Mouse (Mus musculus) midbrain, embryonic 11.5 days (tissue): ENCODE measurements around the gene Pdik1l. TPM values are rescaled to one million over a fixed set of nuclear protein-coding genes. Genes with fewer than 3 reads are reported as not detected.

Experiments
- ATAC-seq: fragments of 200-750 bp; cut with Nextera tagmentation; 2 replicates; pipeline ENCODE4 v1.8.0; 2017; ENCODE audit warnings: moderate TSS enrichment, moderate library complexity; ENCODE audit not compliant: low FRiP score
- DNase-seq: peaks from one replicate; pipeline ENCODE4 v3.0.0; 2015; ENCODE audit warnings: low spot score; ENCODE audit errors: missing footprints
- H3K27ac ChIP-seq: fragments of 300-500 bp; sonication (generic); 2 replicates; pipeline ENCODE4 v1.5.1; 2014; ENCODE audit warnings: low read depth, low read length
- H3K27me3 ChIP-seq: fragments of 300-500 bp; sonication (generic); 2 replicates; pipeline ENCODE4 v1.6.1; 2014; ENCODE audit warnings: mild to moderate bottlenecking, low read length, moderate library complexity, mixed read lengths; ENCODE audit not compliant: control insufficient read depth, insufficient read depth
- H3K36me3 ChIP-seq: fragments of 300-500 bp; sonication (generic); 2 replicates; pipeline ENCODE4 v1.6.1; 2014; ENCODE audit warnings: mild to moderate bottlenecking, low read length, moderate library complexity, mixed read lengths; ENCODE audit not compliant: control insufficient read depth, insufficient read depth
- H3K4me1 ChIP-seq: fragments of 300-500 bp; sonication (generic); 2 replicates; pipeline ENCODE4 v1.6.1; 2014; ENCODE audit warnings: low read length; ENCODE audit not compliant: control insufficient read depth, insufficient read depth
- H3K4me2 ChIP-seq: fragments of 300-500 bp; sonication (generic); 2 replicates; pipeline ENCODE4 v1.6.1; 2014; ENCODE audit warnings: mild to moderate bottlenecking, moderate library complexity
- H3K4me3 ChIP-seq: fragments of 300-500 bp; sonication (generic); 2 replicates; pipeline ENCODE4 v1.5.1; 2014; ENCODE audit warnings: low read depth, low read length
- H3K9ac ChIP-seq: fragments of 300-500 bp; sonication (generic); 2 replicates; pipeline ENCODE4 v1.6.1; 2014; ENCODE audit warnings: low read length
- H3K9me3 ChIP-seq: fragments of 300-500 bp; sonication (generic); 2 replicates; pipeline ENCODE4 v1.6.1; 2016; ENCODE audit warnings: low read length; ENCODE audit not compliant: control insufficient read depth
- WGBS: fragments of 180-500 bp; shearing (Covaris S2); extraction: QIAGEN DNeasy Blood & Tissue Kit; methylation state at CpG from one replicate; pipeline ENCODE4 v1.1.7; 2014; 5-methylcytosine and 5-hydroxymethylcytosine counted together
- polyA plus RNA-seq: library from polyadenylated mRNA; unstranded; fragments of >200 nt; fragmentation: Nextera tagmentation; extraction: Ambion mirVana; gene quantifications from 2 replicates; pipeline ENCODE4 v1.2.1, GENCODE M21; 2014

Gene Pdik1l
- polyA plus RNA-seq, 1 experiment from 2014 or later: 24.5 TPM

- DNase-seq: no peak
- 72% methylated on average over 9 of the region's 9 CpGs for WGBS
- ATAC-seq: no peak
- Histone ChIP-seq H3K9ac (no peak overlapping the region), H3K4me3 (no peak overlapping the region), H3K27me3 (no peaks in the 10 kb centered on the region), H3K27ac (no peak overlapping the region), H3K4me1 (no peaks in the 10 kb centered on the region), H3K9me3 (no peaks in the 10 kb centered on the region), H3K4me2 (no peak overlapping the region), H3K36me3 (no peaks in the 10 kb centered on the region)
Measured at GRCm38 (mm10) chr4:134293692-134294163, 6.0 kb upstream of the Pdik1l start.

- no peaks in the 10 kb centered on the region for H3K36me3 ChIP-seq
- no peaks in the 10 kb centered on the region for H3K9me3 ChIP-seq
- H3K4me3 ChIP-seq: no peak overlapping the region
- no peaks in the 10 kb centered on the region for H3K27me3 ChIP-seq
- H3K4me2 ChIP-seq: no peak overlapping the region
- H3K4me1 ChIP-seq: peaks cover 5% of the 10 kb centered on the region
- H3K27ac ChIP-seq: no peak overlapping the region
- WGBS: 75% methylated on average over 18 of the region's 18 CpGs
- ATAC-seq (no peak), DNase-seq (no peak)
- no peak overlapping the region for H3K9ac ChIP-seq
Measured at GRCm38 (mm10) chr4:134293061-134293691, 5.5 kb upstream of the Pdik1l start.

- Histone ChIP-seq H3K9ac (no peak overlapping the region), H3K27ac (no peak overlapping the region), H3K36me3 (no peaks in the 10 kb centered on the region), H3K9me3 (no peaks in the 10 kb centered on the region), H3K4me3 (no peak overlapping the region), H3K4me2 (no peak overlapping the region), H3K27me3 (no peaks in the 10 kb centered on the region), H3K4me1 (peaks cover 7% of the 10 kb centered on the region)
- ATAC-seq (no peak), DNase-seq (peak; percentile 99)
- WGBS: 24% methylated on average over 7 of the region's 7 CpGs
Measured at GRCm38 (mm10) chr4:134292067-134292466, 4.4 kb upstream of the Pdik1l start.

- ATAC-seq (no peak), DNase-seq (no peak)
- Histone ChIP-seq H3K36me3 (no peaks in the 10 kb centered on the region; the same call in 1 of the 2 replicates), H3K27ac (peak overlapping the region; percentile 100), H3K4me2 (peak overlapping the region; percentile 81), H3K27me3 (no peaks in the 10 kb centered on the region), H3K4me3 (peak overlapping the region; percentile 98), H3K9me3 (no peaks in the 10 kb centered on the region), H3K4me1 (peaks cover 15% of the 10 kb centered on the region), H3K9ac (peak overlapping the region; percentile 100)
- WGBS: 57% methylated on average over 11 of the region's 11 CpGs
Measured at GRCm38 (mm10) chr4:134288397-134289256, 932 bp upstream of the Pdik1l start.

DNA sequence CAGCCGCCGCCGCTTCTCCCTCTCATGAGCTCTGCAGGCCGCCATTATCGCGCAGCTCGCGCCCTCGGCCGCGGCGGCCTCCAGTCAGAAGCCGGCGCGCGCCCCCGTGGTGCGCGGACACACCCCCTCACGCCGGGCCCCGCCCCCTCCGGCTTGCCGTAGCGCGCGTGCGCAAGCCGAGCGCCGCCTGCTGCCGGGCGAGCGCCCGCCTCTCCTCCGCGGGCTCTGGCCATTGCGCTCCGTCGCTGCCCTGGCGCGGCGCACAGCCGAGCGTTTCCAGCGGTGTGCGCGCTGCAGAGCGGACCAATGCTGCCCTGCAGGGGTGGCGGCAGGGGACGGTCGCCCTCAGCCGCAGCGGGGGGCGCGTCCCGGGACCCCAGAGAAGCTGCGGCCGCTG is 529 bp downstream of the Pdik1l start:
- WGBS: 0% methylated on average over 27 of the region's 59 CpGs
- Histone ChIP-seq H3K9ac (peak overlapping the region; percentile 100), H3K27ac (peak overlapping the region; percentile 100), H3K27me3 (no peaks in the 10 kb centered on the region), H3K36me3 (no peaks in the 10 kb centered on the region; the same call in 1 of the 2 replicates), H3K4me1 (peaks cover 15% of the 10 kb centered on the region), H3K4me2 (peak overlapping the region; percentile 90), H3K9me3 (no peaks in the 10 kb centered on the region), H3K4me3 (peak overlapping the region; percentile 98)
- DNase-seq: peak; percentile 100
- peak; percentile 96 for ATAC-seq

DNA sequence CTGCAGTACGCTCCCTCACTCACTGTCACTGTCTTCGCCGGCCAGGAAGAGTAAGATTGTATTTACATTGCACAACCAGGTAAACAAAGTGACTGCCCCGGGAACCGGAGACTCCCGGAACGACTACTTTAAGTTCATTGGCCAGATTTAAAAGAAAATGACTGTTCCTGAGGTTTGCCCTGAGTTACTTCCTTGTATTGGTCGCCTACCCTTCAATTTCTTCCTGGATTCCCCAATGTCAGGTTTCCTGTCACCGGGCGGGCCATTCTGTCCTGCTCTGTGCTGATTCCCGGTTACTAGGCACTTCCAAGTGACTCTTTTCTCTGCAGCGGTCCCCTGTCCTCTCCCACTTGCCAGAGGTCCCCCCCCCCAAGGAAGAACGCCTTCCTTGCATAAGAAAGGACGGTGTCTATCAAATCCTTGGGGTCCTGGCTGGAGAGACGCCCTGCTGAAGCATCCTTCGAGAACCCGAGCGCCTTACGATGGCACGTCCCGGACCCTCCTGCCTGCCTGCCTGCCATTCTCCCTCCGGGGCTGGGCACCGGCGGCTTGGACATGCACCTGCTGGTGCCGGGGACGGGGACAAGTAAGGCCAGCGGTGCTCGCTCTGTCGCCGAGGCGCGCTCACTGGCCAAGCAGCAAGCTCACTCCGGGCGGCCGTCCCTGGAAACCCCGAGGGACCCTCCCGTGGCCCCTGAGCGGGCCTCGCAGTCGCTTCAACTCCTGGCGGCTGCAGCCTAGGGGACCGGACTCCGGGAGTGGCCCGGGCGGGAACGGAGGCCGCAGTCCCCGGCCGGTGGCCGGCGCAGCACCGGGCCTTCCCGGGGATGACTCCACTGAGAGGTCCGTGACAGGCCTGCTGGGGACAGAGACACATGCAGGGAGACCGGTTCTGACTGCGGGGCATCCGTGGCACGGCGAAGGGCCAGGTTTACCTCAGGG is 1.2 kb downstream of the Pdik1l start:
- Histone ChIP-seq H3K9me3 (no peaks in the 10 kb centered on the region), H3K4me2 (peak overlapping the region; percentile 90), H3K9ac (peak overlapping the region; percentile 100), H3K27ac (peak overlapping the region; percentile 100), H3K36me3 (no peaks in the 10 kb centered on the region; the same call in 1 of the 2 replicates), H3K4me3 (peak overlapping the region; percentile 98), H3K27me3 (no peaks in the 10 kb centered on the region), H3K4me1 (peaks cover 15% of the 10 kb centered on the region)
- 3% methylated on average over 59 of the region's 59 CpGs for WGBS
- DNase-seq: no peak
- ATAC-seq: no peak; the same call in 1 of the 2 replicates

GRCm38 (mm10) chr4:134284942-134285341 is 2.8 kb downstream of the Pdik1l start:
- DNase-seq: no peak
- 93% methylated on average over 2 of the region's 2 CpGs for WGBS
- Histone ChIP-seq H3K4me3 (no peak overlapping the region), H3K27me3 (no peaks in the 10 kb centered on the region), H3K27ac (no peak overlapping the region), H3K9me3 (no peaks in the 10 kb centered on the region), H3K9ac (no peak overlapping the region), H3K4me1 (peaks cover 15% of the 10 kb centered on the region), H3K4me2 (no peak overlapping the region), H3K36me3 (no peaks in the 10 kb centered on the region; the same call in 1 of the 2 replicates)
- ATAC-seq: no peak

DNA sequence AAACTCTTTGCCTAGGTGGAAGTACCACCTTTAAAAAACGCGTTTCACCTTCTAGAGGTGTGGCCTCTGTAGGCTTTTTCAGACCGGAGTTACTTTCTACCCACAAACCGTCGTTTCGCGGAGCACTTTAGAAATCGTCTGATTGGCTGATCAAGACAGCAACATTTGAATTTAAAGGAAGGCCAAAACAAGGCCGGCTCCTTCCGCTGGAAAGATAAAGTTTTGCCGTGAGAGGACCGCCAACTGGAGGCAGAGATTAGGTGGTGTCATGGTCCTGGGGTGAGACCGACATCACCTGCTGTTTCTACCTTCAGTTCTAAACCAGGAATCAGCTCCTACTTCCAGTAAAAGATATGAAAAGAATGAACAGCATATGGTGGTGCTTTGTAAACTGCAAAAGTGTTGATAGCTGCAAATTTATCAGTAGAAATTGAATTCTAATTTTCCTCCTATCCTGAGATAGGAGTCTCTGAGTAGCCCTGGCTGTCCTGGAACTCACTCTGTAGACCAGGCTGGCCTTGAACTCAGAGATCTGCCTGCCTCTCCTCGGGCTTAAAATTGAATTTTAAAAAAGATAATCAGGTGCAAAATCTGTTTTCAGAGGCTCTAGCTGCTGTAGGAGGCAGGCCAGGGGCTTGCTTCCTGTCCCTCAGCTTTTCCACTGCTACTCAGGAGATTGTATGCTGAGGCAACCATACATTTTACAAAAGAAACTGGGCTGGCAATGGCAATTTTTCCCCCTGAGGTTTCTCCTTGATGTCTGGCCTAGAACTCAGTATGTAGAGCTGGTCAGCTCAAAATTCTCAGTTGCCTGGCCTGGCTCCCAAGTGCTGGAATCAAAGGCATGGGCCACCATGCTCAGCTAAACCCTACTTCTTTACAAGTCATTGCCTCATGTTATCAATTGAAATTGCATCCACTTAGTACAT is 14.0 kb downstream of the Pdik1l start:
- 7% methylated on average over 14 of the region's 14 CpGs for WGBS

More for the DNA sequence above, 14.0 kb downstream of the Pdik1l start:
- Histone ChIP-seq H3K9me3 (no peaks in the 10 kb centered on the region), H3K27ac (no peak overlapping the region), H3K4me3 (no peak overlapping the region), H3K27me3 (no peaks in the 10 kb centered on the region), H3K4me1 (no peaks in the 10 kb centered on the region), H3K4me2 (peak overlapping the region; percentile 13; the same call in 1 of the 2 replicates), H3K9ac (no peak overlapping the region), H3K36me3 (peaks cover 10% of the 10 kb centered on the region)
- peak; percentile 81 for DNase-seq
- ATAC-seq: no peak
